Mouse (Mus musculus): Measurements from ENCODE around the gene Apol7e.
"Not testable (repeated sequence)": the region's sequence is repeated elsewhere in the genome, so short reads cannot be mapped to it uniquely, and the experiment has no call there.

DNA sequence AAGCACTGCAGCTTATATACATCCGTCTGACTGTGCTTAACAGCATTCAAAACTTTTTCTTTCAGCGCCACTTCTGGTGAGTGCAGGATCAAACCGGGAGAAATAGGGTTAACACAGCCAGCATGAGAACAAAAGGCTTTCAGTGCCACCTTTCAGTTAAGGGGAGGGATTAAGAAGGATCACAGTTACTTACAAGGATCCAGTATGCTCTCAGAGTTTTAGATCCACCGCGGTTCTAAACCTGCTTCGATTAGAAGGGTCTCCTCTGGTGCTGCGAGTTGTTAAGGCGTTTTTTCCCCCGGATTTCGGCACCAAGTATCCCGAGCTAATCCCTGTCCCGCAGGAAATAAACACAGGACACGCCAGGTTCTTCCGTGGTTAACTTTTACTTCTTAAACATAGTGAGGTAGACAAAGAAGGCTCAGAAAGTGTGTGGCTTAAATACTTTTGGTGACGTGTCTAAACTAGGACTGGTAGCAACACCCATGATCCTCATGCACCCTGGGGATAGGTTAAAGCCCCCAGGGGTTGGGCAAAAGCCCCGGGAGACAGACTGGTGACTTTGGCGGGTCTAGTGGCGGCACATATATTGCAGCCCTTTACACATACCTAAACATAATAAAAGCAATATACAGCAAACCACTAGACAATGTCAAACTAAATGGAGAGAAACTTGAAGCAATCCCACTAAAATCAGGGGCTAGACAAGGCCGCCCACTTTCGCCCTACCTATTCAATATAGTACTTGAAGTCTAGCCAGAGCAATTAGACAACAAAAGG is 6.9 kb upstream of the Apol7e start:
- TF ChIP-seq POLR2A (IDR thresholded peaks at IDR 0.05; ENCODE audit: borderline replicate concordance, extremely low read depth, insufficient read depth, insufficient read length, poor library complexity, severe bottlenecking); CTCF (IDR thresholded peaks at IDR 0.05; ENCODE audit: borderline replicate concordance, extremely low read depth, insufficient read depth, insufficient read length): not testable (repeated sequence)
